Mouse (Mus musculus): ENCODE data around the gene Lgi1.

- TF ChIP-seq CTCF (IDR thresholded peaks at IDR 0.05; ENCODE audit: borderline replicate concordance, insufficient read depth, low read depth, low read length) (no peak), POLR2A (IDR thresholded peaks at IDR 0.05; ENCODE audit: borderline replicate concordance, insufficient read depth, low read length) (no peak)
Measured at GRCm38 (mm10) chr19:38343246-38343645, 78.9 kb downstream of the Lgi1 start.
